ENCODE assay signal across 11 mouse cellular contexts in genomic region chr7:95465506-95465905, GRCm38 (mm10).
"Had no signal": no experiment of that assay in that cellular context is flagged by ENCODE, and none has a peak within 500 bp of the region (broad histone marks: within the 10 kb centered on the region; RNA-seq: fewer than 3 reads in every experiment).

No protein-coding gene starts in this region.

- H3K27ac ChIP-seq: limb, embryonic 10.5 days; liver, embryonic 13.5 days; lung, embryonic 15.5 days; macrophage; midbrain, embryonic 15.5 days; neural tube, embryonic 12.5 days; stomach, postnatal 0 days had no signal

- H3K27me3 ChIP-seq: liver, embryonic 13.5 days; lung, embryonic 15.5 days; megakaryocyte, embryonic 14.5 days; midbrain, embryonic 15.5 days; neural tube, embryonic 12.5 days had no signal

- H3K4me1 ChIP-seq: limb, embryonic 10.5 days; liver, embryonic 13.5 days; lung, embryonic 15.5 days; megakaryocyte, embryonic 14.5 days; midbrain, embryonic 15.5 days; neural tube, embryonic 12.5 days had no signal

- H3K4me3 ChIP-seq: limb, embryonic 10.5 days; liver, embryonic 13.5 days; lung, embryonic 15.5 days; megakaryocyte, embryonic 14.5 days; midbrain, embryonic 15.5 days; neural tube, embryonic 12.5 days had no signal

- DNase-seq: kidney, postnatal 14 days; liver, embryonic 13.5 days; liver, postnatal 0 days; lung, postnatal 14 days had no signal

- H3K36me3 ChIP-seq: limb, embryonic 10.5 days; liver, embryonic 13.5 days; lung, embryonic 15.5 days; midbrain, embryonic 15.5 days; neural tube, embryonic 12.5 days had no signal
